Mouse (Mus musculus) A20 (cell line): ENCODE results near the gene Adora1.
"Not testable (repeated sequence)": the region's sequence is repeated elsewhere in the genome, so short reads cannot be mapped to it uniquely, and the experiment has no call there.

Source experiments
- DNase-seq: peaks from one replicate; pipeline ENCODE4 v3.0.0-alpha.2; 2011; ENCODE audit warnings: low read depth, low spot score

The Adora1 gene

GRCm38 (mm10) chr1:134235391-134235921 is at the start of gene Adora1:
Gene Adora1, minus strand, starts transcription at chr1:134235431.
- DNase-seq: no peak

- DNase-seq: no peak
These were observed 47.9 kb upstream of the Adora1 start for GRCm38 (mm10) chr1:134283108-134283507.

GRCm38 (mm10) chr1:134282342-134282741 is 47.1 kb upstream of the Adora1 start:
- no peak for DNase-seq

- DNase-seq: no peak
These were observed 46.3 kb upstream of the Adora1 start for GRCm38 (mm10) chr1:134281563-134281962.

GRCm38 (mm10) chr1:134280174-134280573 is 44.9 kb upstream of the Adora1 start:
- no peak for DNase-seq

GRCm38 (mm10) chr1:134276823-134277222 is 41.6 kb upstream of the Adora1 start:
- DNase-seq: no peak

- DNase-seq: no peak
These were observed 40.6 kb upstream of the Adora1 start for GRCm38 (mm10) chr1:134275616-134276464.

- no peak for DNase-seq
These were observed 39.3 kb upstream of the Adora1 start for GRCm38 (mm10) chr1:134274483-134274920.

- DNase-seq: no peak
These were observed 38.5 kb upstream of the Adora1 start for GRCm38 (mm10) chr1:134273493-134274395.

GRCm38 (mm10) chr1:134272754-134273250 is 37.6 kb upstream of the Adora1 start:
- DNase-seq: no peak

GRCm38 (mm10) chr1:134270026-134270425 is 34.8 kb upstream of the Adora1 start:
- no peak for DNase-seq

GRCm38 (mm10) chr1:134265797-134266196 is 30.6 kb upstream of the Adora1 start:
- no peak for DNase-seq

GRCm38 (mm10) chr1:134264341-134264740 is 29.1 kb upstream of the Adora1 start:
- no peak for DNase-seq

GRCm38 (mm10) chr1:134249681-134250080 is 14.4 kb upstream of the Adora1 start:
- DNase-seq: not testable (repeated sequence)

GRCm38 (mm10) chr1:134246590-134246989 is 11.4 kb upstream of the Adora1 start:
- DNase-seq: no peak

GRCm38 (mm10) chr1:134245004-134245717 is 9.9 kb upstream of the Adora1 start:
- DNase-seq: no peak

GRCm38 (mm10) chr1:134243948-134244914 is 9.0 kb upstream of the Adora1 start:
- DNase-seq: peak; percentile 82

GRCm38 (mm10) chr1:134243505-134243904 is 8.3 kb upstream of the Adora1 start:
- DNase-seq: no peak

GRCm38 (mm10) chr1:134242286-134242685 is 7.1 kb upstream of the Adora1 start:
- DNase-seq: no peak

- DNase-seq: no peak
These were observed 6.1 kb upstream of the Adora1 start for GRCm38 (mm10) chr1:134241298-134241697.
